8 mouse cellular contexts compared by ENCODE assay signal in genomic region chr16:31592973-31593683, GRCm38 (mm10).
DNase-seq lines count a peak whose midpoint lies in the region; ATAC-seq lines count a peak whose summit lies in the region.

No protein-coding gene starts in this region.

- no peak for ATAC-seq in embryonic facial prominence, embryonic 13.5 days (ENCODE audit: insufficient number of reproducible peaks, insufficient read depth, low FRiP score, low TSS enrichment, low read depth)
- peak; percentile 23; the same call in 1 of the 2 replicates for ATAC-seq in neural tube, embryonic 13.5 days (ENCODE audit: low read depth)

- H3K4me3 ChIP-seq in embryonic facial prominence, embryonic 13.5 days: no peak overlapping the region
- no peak overlapping the region for H3K4me3 ChIP-seq in neural tube, embryonic 13.5 days

- peak; percentile 47 for DNase-seq in cerebellum, adult 11-12 months
- DNase-seq in cerebellum, adult 8-10 months: no peak
- peak; percentile 98 for DNase-seq in 3T3-L1 (ENCODE audit: low read depth, low spot score)
- DNase-seq in heart, postnatal 25 days (ENCODE audit: low spot score): peak; percentile 57
- DNase-seq in left cerebral cortex, postnatal 4 days: peak; percentile 13
- no peak for DNase-seq in ovary, postnatal 14 days (ENCODE audit: low spot score)

- no peaks in the 10 kb centered on the region for H3K36me3 ChIP-seq in embryonic facial prominence, embryonic 13.5 days
- H3K36me3 ChIP-seq in neural tube, embryonic 13.5 days: no peaks in the 10 kb centered on the region

- peaks cover 54% of the 10 kb centered on the region for H3K4me1 ChIP-seq in embryonic facial prominence, embryonic 13.5 days
- H3K4me1 ChIP-seq in neural tube, embryonic 13.5 days (replicated peaks): peaks cover 50% of the 10 kb centered on the region

- no peaks in the 10 kb centered on the region for H3K27me3 ChIP-seq in embryonic facial prominence, embryonic 13.5 days
- H3K27me3 ChIP-seq in neural tube, embryonic 13.5 days: no peaks in the 10 kb centered on the region

- intact Hi-C loops in heart, postnatal 25 days (cut with DNase I): no loop called here
- intact Hi-C loops in left cerebral cortex, postnatal 4 days (cut with DNase I): no loop called here

- peak overlapping the region; percentile 35 for H3K4me2 ChIP-seq in embryonic facial prominence, embryonic 13.5 days
- peak overlapping the region; percentile 37 for H3K4me2 ChIP-seq in neural tube, embryonic 13.5 days

- no peaks in the 10 kb centered on the region for H3K9me3 ChIP-seq in embryonic facial prominence, embryonic 13.5 days
- no peaks in the 10 kb centered on the region for H3K9me3 ChIP-seq in neural tube, embryonic 13.5 days

- WGBS in embryonic facial prominence, embryonic 13.5 days: 25% methylated on average over 9 of the region's 9 CpGs
- WGBS in neural tube, embryonic 13.5 days: 21% methylated on average over 9 of the region's 9 CpGs

- peak overlapping the region; percentile 86 for H3K27ac ChIP-seq in embryonic facial prominence, embryonic 13.5 days
- H3K27ac ChIP-seq in neural tube, embryonic 13.5 days (replicated peaks): peak overlapping the region; percentile 90

- 0 out of 2 replicates have a peak overlapping the region, but pooled peaks have one; percentile 41 for H3K9ac ChIP-seq in embryonic facial prominence, embryonic 13.5 days
- H3K9ac ChIP-seq in neural tube, embryonic 13.5 days: peak overlapping the region; percentile 18; the same call in 1 of the 2 replicates

Comparison
In these comparisons a context has a peak if more than half of its experiments do, and no peak if none do; other contexts are left out.
1. DNase-seq: peak in cerebellum, adult 11-12 months (single experiment), 3T3-L1 (single experiment), heart, postnatal 25 days (single experiment) and left cerebral cortex, postnatal 4 days (single experiment); none in cerebellum, adult 8-10 months (single experiment) and ovary, postnatal 14 days (single experiment).